Mouse (Mus musculus) bone marrow, adult 2 months (tissue): ENCODE results near the gene Slc39a3. TPM values are rescaled to one million over a fixed set of nuclear protein-coding genes. Genes with fewer than 3 reads are reported as not detected.
"Not testable (repeated sequence)": the region's sequence is repeated elsewhere in the genome, so short reads cannot be mapped to it uniquely, and the experiment has no call there.

Source experiments
- H3K27ac ChIP-seq: fragments of 200-500 bp; 2 replicates; pipeline ENCODE4 v1.5.1; 2012; ENCODE audit warnings: low read depth, mild to moderate bottlenecking, control low read depth, inconsistent platforms, low read length; ENCODE audit not compliant: control insufficient read depth, poor library complexity, insufficient read depth
- H3K4me1 ChIP-seq: fragments of 200-500 bp; 2 replicates; pipeline ENCODE4 v1.6.1; 2011; ENCODE audit warnings: low read length; ENCODE audit not compliant: control insufficient read depth, insufficient read depth
- H3K4me3 ChIP-seq: fragments of 200-500 bp; replicated peaks from 2 replicates; pipeline ENCODE3; 2011; ENCODE audit warnings: mild to moderate bottlenecking, low read depth, low read length, control low read depth; ENCODE audit not compliant: control insufficient read depth
- CTCF ChIP-seq: fragments of 200-500 bp; IDR thresholded peaks from 2 replicates; pipeline ENCODE4 v1.5.1; 2011; ENCODE audit warnings: low read length, control low read depth; ENCODE audit not compliant: control insufficient read depth, insufficient read depth
- POLR2A ChIP-seq: fragments of 200-500 bp; IDR thresholded peaks from 2 replicates; pipeline ENCODE4 v1.6.1; 2011; ENCODE audit warnings: low read depth, mild to moderate bottlenecking, control low read depth, low read length, borderline replicate concordance; ENCODE audit not compliant: control insufficient read depth
- WGBS: fragments of 180-500 bp; shearing (Covaris S2); methylation state at CpG from one replicate; pipeline ENCODE4 v1.1.7; 2018; 5-methylcytosine and 5-hydroxymethylcytosine counted together
- polyA plus RNA-seq: library from polyadenylated mRNA; stranded (reverse); fragments of >200 nt; gene quantifications from 2 replicates; pipeline ENCODE4 v1.2.4, GENCODE M21; 2011; ENCODE audit warnings: low replicate concordance; ENCODE audit not compliant: missing spikeins, insufficient read depth, insufficient read length

The Slc39a3 gene
- polyA plus RNA-seq, 1 experiment: 3.9 TPM

DNA sequence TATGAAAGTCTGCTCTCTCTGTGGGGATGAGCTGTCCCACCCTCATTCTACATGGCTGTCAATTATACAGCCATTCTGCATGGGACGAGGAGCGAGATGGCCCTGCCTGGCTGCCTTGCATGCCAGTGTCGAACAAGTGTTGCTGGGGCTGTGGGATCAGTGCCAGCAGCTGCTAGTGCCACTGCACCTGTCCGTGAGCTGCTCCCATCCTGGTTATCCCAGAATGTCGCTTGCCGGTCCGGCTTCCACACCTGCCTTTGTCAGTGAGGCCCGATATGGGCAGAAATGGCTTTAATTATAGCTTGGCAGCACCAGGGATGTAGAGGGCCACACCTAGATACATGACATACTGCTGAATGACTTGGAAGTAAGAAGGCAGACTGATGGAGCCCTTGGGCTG, 35.1 kb upstream of the Slc39a3 start:
- H3K27ac ChIP-seq: no peak overlapping the region
- peaks cover 6% of the 10 kb centered on the region; the same call in 1 of the 2 replicates for H3K4me1 ChIP-seq
- TF ChIP-seq POLR2A: no peak
- no peak overlapping the region for H3K4me3 ChIP-seq
- WGBS: 91% methylated on average over 8 of the region's 8 CpGs

DNA sequence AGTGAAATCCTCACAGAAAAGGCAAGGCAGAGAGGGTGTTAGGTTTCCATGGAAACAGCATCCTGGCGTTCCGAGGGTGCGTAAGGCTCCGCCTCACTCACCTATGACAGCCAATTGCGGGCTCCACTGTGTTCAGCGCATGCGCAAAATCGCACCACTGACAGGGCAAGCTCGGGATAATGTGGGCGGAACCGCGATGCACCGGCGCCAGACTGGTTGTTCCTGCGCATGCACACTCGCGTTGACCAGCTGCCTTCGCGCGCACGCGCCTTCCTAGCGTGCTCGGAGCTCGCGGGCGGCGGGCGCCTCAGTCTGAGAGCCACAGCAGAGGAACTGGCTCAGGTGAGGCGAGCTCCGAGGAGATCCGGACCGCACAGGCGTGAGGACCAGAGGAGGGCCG, 32.6 kb upstream of the Slc39a3 start, which contains the start of gene Thop1:
Gene Thop1, plus strand, starts transcription at position 200 of the 400 bp plus-strand sequence.
- 0% methylated on average over 35 of the region's 35 CpGs for WGBS
- Histone ChIP-seq H3K4me1 (peaks cover 3% of the 10 kb centered on the region; the same call in 1 of the 2 replicates), H3K27ac (peak within 1 kb of the TSS; percentile 27; the same call in 1 of the 2 replicates), H3K4me3 (peak within 1 kb of the TSS; percentile 45)
- TF ChIP-seq CTCF (no peak), POLR2A (peak; percentile 81; the same call in 1 of the 2 replicates)

DNA sequence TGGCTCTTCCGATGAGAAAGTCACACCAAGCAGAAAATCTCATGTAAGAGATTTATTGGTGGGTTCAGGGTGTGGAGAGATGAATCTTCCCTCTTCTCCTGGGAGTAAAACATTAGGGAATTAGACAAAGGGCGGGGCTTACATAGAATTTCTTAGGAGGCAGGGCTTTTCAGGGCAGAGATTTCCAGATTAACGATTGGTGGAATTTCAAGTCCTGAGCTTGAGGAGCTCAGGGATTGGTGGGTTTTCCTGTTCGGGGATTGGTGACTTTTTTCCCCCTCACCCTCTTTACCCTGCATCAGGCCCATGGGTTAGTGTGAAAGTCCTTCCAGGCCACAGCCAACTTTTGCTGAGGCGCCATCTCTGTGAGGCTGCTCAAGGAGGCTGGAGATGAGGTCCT, 31.5 kb upstream of the Slc39a3 start:
- Histone ChIP-seq H3K27ac (no peak overlapping the region), H3K4me3 (no peak overlapping the region), H3K4me1 (peaks cover 3% of the 10 kb centered on the region; the same call in 1 of the 2 replicates)
- WGBS: 77% methylated on average over 5 of the region's 5 CpGs
- no peak for TF ChIP-seq CTCF
- no peak for TF ChIP-seq POLR2A

DNA sequence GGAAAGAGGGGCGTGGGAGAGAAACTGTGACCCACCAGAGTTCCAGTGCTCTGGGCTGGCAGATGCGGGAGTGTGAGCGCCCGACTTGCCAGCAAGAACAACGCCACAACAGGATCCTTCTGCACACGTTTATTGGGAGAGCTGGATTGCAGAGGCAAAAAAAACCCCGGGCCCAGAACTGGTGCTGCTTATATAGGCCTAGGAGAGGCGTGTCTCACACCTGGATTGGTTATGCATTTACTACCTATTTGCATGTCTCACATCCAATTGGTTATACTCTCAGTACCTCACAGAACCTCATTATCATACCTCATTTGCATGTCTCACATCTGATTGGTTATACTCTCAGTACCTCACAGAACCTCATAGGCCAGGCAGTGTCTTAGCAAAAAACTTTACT, 27.3 kb upstream of the Slc39a3 start:
- not testable (repeated sequence) for H3K4me1 ChIP-seq, H3K4me3 ChIP-seq, H3K27ac ChIP-seq
- WGBS: 81% methylated on average over 8 of the region's 8 CpGs

DNA sequence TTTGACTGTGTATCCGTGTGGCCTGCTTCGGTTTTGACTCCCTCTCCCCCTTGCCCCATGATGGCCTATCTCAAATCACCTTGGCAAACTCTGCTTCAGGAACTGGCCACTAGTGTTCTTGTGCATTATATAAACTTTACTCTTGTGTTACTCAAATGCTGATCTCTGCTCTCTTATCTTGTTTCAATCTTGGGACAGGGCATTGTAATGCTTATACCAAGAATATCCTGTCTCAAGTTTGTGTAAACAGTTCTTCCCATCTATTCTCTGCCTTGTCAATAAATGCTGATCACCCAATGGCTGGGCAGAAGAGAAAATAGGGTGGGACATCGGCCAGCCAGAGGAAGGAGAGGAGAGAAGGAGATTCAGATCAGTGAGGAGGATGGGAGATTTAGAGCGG, 25.5 kb upstream of the Slc39a3 start:
- Histone ChIP-seq H3K4me3 (no peak overlapping the region), H3K27ac (no peak overlapping the region), H3K4me1 (peaks cover 1% of the 10 kb centered on the region; the same call in 1 of the 2 replicates)
- TF ChIP-seq CTCF (no peak), POLR2A (no peak)
- WGBS: 59% methylated on average over 4 of the region's 4 CpGs

DNA sequence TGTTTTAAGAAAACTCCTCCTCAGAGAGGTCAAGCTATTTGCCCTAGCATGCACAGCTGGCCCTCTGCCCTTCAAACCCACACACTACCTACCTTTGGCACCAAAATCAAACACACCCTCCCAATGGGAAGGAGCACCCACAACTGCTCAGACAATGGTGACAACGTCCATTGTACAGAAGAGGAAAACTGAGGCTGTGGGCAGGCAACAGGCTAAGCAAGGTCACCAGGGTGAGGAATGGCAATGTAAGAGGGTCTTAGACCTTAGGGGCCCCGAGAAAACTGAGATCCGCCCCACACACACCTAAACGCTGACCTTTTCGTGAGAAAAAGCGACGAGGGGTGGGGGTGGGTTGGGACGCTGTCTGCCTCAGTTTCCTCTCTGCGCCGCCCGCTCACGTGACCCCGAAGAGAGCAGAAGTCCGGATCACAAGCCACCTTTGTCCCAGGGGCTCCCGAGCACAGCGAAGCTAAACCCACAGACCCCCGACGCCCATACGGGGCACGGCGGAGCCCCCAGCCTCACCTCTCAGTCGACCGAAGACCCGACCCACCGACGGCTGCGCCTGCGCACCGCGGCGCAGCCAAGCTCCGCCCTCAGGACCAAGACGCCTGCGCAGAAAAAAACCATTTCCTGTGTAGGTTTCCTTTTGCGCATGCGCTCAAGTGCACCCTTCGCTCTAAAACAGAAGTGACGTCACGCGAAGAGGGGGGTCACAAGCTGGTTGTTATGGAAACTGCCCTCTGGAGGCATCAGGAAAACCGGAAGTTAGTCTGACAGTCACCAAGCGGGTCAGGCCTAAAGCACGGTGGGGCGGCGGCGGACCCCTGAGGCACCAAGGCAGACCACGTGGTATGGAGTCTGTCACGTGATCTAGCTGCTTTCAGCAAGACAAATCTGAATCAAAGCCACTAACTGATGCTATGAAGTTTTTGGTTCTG, 22.6 kb upstream of the Slc39a3 start, which contains the start of gene Sgta:
Gene Sgta, minus strand, starts transcription at position 579 of the 941 bp plus-strand sequence.
- WGBS: under 1% methylated on average over 48 of the region's 48 CpGs
- peaks cover 1% of the 10 kb centered on the region; the same call in 1 of the 2 replicates for H3K4me1 ChIP-seq
- TF ChIP-seq CTCF (no peak), POLR2A (no peak; the same call in 1 of the 2 replicates)

DNA sequence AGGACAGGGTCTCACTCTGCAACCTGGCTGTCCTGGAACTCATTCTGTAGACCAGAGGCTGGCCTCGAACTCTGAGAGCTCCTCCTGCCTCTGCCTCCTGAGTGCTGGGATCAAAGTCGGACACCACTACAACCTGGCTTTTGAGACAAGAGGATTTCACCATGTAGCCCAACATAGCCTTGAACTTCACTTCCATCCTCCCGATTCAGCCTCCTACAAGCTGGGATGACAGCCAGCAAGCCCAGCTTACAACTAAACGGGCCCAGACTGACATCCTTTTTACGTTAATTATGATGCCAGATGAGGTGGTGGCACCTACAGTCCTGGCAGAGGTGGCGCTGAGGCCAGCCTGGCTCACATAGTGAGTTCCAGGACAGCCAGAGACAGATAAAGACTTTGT, 21.7 kb upstream of the Slc39a3 start:
- TF ChIP-seq POLR2A: no peak
- TF ChIP-seq CTCF: no peak
- Histone ChIP-seq H3K27ac (no peak overlapping the region), H3K4me3 (no peak overlapping the region), H3K4me1 (peaks cover 1% of the 10 kb centered on the region; the same call in 1 of the 2 replicates)
- 72% methylated on average over 6 of the region's 6 CpGs for WGBS

More for the DNA sequence above, 22.6 kb upstream of the Slc39a3 start, which contains the start of gene Sgta:
- H3K27ac ChIP-seq: peak within 1 kb of the TSS; percentile 68
- H3K4me3 ChIP-seq: peak within 1 kb of the TSS; percentile 88

DNA sequence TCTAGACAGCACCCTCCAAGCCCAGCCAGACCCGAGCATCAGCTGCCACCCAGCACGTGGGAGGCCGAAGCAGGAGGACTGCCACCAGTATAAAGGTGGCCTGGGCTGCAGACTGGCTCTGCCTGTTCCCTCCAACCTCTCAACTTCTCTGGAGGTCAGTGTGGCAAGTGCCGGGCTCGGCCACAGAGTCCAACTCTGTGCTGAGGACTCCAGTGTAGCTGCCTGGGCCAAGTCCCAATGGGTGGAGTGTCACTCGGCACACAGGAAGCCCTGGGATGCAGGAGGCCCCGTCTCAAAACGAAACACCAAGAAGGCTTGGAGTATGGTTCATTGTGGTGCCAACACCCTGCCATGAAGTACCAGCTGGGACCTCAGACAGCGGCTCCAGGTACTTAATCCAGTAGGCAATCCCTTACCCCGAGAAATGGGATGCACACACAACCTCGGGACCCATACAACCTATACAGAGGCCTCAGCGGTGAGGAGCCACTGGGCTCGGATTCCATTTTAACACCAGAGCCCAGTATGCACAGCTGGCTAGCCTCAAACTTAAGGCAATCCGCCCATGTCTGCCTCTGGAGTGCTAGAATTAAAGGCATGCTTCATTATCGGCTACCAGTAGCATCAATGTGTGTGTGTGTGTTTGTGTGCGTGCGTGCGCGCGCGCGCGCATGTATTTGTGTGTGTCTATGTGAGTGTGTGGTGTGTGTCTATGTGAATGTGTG, 20.3 kb upstream of the Slc39a3 start:
- Histone ChIP-seq H3K4me1 (peaks cover 1% of the 10 kb centered on the region; the same call in 1 of the 2 replicates), H3K27ac (no peak overlapping the region), H3K4me3 (no peak overlapping the region)
- 90% methylated on average over 23 of the region's 23 CpGs for WGBS
- no peak for TF ChIP-seq POLR2A
- no peak for TF ChIP-seq CTCF

DNA sequence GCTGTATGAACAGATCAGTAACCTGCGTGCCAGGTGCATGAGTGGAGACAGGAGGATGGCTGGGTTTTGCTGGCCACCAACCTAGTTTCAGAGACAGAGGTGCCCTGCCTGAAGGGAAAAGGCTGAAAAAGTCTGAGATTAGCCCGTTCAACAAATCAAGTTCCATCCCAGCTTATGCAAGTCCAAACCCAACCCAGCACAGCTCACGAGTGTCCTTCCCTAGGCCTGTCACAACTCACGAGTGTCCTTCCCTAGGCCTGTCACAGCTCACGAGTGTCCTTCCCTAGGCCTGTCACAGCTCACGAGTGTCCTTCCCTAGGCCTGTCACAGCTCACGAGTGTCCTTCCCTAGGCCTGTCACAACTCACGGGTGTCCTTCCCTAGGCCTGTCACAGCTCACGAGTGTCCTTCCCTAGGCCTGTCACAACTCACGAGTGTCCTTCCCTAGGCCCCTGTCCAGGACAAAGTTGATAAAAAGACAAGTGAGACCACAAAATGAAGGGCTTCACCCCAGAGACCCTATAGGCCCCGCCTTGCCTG, 18.6 kb upstream of the Slc39a3 start:
- H3K4me1 ChIP-seq, H3K4me3 ChIP-seq, H3K27ac ChIP-seq: not testable (repeated sequence)
- 79% methylated on average over 11 of the region's 11 CpGs for WGBS
